Mouse (Mus musculus) intestine, embryonic 14.5 days (tissue): Measurements from ENCODE around the gene Cdc42bpa. TPM values are rescaled to one million over a fixed set of nuclear protein-coding genes. Genes with fewer than 3 reads are reported as not detected.

ENCODE experiments used
- ATAC-seq: fragments of 200-750 bp; cut with Nextera tagmentation; replicated peaks from 2 replicates; pipeline ENCODE4 v1.8.0; 2017; ENCODE audit warnings: low read depth, moderate number of reproducible peaks, moderate TSS enrichment, moderate library complexity; ENCODE audit not compliant: low FRiP score, low TSS enrichment
- DNase-seq: peaks from one replicate; pipeline ENCODE4 v3.0.0-alpha.2; 2018; ENCODE audit warnings: low spot score
- H3K27ac ChIP-seq: fragments of 300-500 bp; sonication (generic); 2 replicates; pipeline ENCODE4 v1.5.1; 2014; ENCODE audit warnings: low read depth, mild to moderate bottlenecking, control low read depth
- H3K27me3 ChIP-seq: fragments of 300-500 bp; sonication (generic); replicated peaks from 2 replicates; pipeline ENCODE4 v1.6.1; 2014; ENCODE audit warnings: low read length, control low read depth; ENCODE audit not compliant: control insufficient read depth, insufficient read depth
- H3K36me3 ChIP-seq: fragments of 300-500 bp; sonication (generic); 2 replicates; pipeline ENCODE4 v1.6.1; 2014; ENCODE audit warnings: low read length, control low read depth; ENCODE audit not compliant: control insufficient read depth, insufficient read depth
- H3K4me1 ChIP-seq: fragments of 300-500 bp; sonication (generic); replicated peaks from 2 replicates; pipeline ENCODE4 v1.6.1; 2014; ENCODE audit warnings: low read length, control low read depth, mixed read lengths; ENCODE audit not compliant: control insufficient read depth, insufficient read depth
- H3K4me2 ChIP-seq: fragments of 300-500 bp; sonication (generic); 2 replicates; pipeline ENCODE4 v1.6.1; 2014; ENCODE audit warnings: low read length
- H3K4me3 ChIP-seq: fragments of 300-500 bp; sonication (generic); 2 replicates; pipeline ENCODE4 v1.5.1; 2014; ENCODE audit warnings: low read depth, low read length, control low read depth, mixed read lengths
- H3K9ac ChIP-seq: fragments of 300-500 bp; sonication (generic); 2 replicates; pipeline ENCODE4 v1.6.1; 2014; ENCODE audit warnings: mild to moderate bottlenecking, low read length
- H3K9me3 ChIP-seq: fragments of 300-500 bp; sonication (generic); 2 replicates; pipeline ENCODE4 v1.6.1; 2016; ENCODE audit warnings: low read length, control low read depth; ENCODE audit not compliant: control insufficient read depth
- WGBS: fragments of 180-500 bp; shearing (Covaris S2); extraction: QIAGEN DNeasy Blood & Tissue Kit; methylation state at CpG from one replicate; pipeline ENCODE4 v1.1.7; 2014; 5-methylcytosine and 5-hydroxymethylcytosine counted together
- polyA plus RNA-seq: library from polyadenylated mRNA; unstranded; fragments of >200 nt; fragmentation: Nextera tagmentation; extraction: Ambion mirVana; gene quantifications from 2 replicates; pipeline ENCODE4 v1.2.1, GENCODE M21; 2014

Gene Cdc42bpa
- 14.1 and 15.4 TPM in 2 replicates for polyA plus RNA-seq

- ATAC-seq (peak; percentile 97), DNase-seq (peak; percentile 88)
- H3K36me3 ChIP-seq = no peaks in the 10 kb centered on the region
- peak within 1 kb of the TSS; percentile 94 for H3K9ac ChIP-seq
- H3K9me3 ChIP-seq = no peaks in the 10 kb centered on the region
- H3K27me3 ChIP-seq = no peaks in the 10 kb centered on the region
- H3K4me3 ChIP-seq = peak within 1 kb of the TSS; percentile 83
- H3K4me2 ChIP-seq = peak within 1 kb of the TSS; percentile 91
- peaks cover 19% of the 10 kb centered on the region for H3K4me1 ChIP-seq
- peak within 1 kb of the TSS; percentile 95 for H3K27ac ChIP-seq
- WGBS = under 1% methylated on average over 101 of the region's 128 CpGs
These were observed at the start of gene Cdc42bpa for GRCm38 (mm10) chr1:179959721-179960542. Gene Cdc42bpa, plus strand, starts transcription at chr1:179960472.

DNA sequence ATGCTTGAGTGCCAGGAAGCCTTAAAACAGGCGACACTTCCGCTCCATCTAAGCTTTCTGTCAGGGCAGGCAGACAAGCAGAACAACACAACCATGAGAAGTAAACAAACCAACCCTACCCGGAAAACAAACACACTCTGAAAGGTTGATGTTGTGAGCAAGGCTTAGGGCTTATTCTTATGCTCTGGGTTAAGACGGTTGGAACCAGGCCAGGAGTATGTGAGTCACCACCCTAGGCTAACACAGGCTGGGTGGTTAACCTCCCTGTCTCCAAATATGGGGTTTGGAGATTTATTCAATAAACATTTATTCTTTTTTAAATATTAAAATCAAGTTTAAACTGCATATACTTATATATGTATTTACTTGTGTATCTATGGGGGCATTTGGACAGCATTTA lies 46.8 kb upstream of the Cdc42bpa start:
- no peaks in the 10 kb centered on the region for H3K27me3 ChIP-seq
- H3K27ac ChIP-seq = no peak overlapping the region
- ATAC-seq (no peak), DNase-seq (no peak)
- H3K36me3 ChIP-seq = no peaks in the 10 kb centered on the region
- H3K9ac ChIP-seq = no peak overlapping the region
- WGBS = 67% methylated on average over 4 of the region's 4 CpGs
- H3K4me3 ChIP-seq = no peak overlapping the region
- H3K9me3 ChIP-seq = no peaks in the 10 kb centered on the region
- H3K4me2 ChIP-seq = no peak overlapping the region
- no peaks in the 10 kb centered on the region for H3K4me1 ChIP-seq

GRCm38 (mm10) chr1:179917036-179917435 lies 43.2 kb upstream of the Cdc42bpa start:
- no peaks in the 10 kb centered on the region for H3K36me3 ChIP-seq
- H3K27me3 ChIP-seq = no peaks in the 10 kb centered on the region
- no peak overlapping the region for H3K9ac ChIP-seq
- 57% methylated on average over 4 of the region's 4 CpGs for WGBS
- H3K4me3 ChIP-seq = no peak overlapping the region
- DNase-seq = no peak
- no peaks in the 10 kb centered on the region for H3K9me3 ChIP-seq
- no peak overlapping the region for H3K27ac ChIP-seq
- H3K4me1 ChIP-seq = no peaks in the 10 kb centered on the region
- ATAC-seq = no peak
- H3K4me2 ChIP-seq = no peak overlapping the region

DNA sequence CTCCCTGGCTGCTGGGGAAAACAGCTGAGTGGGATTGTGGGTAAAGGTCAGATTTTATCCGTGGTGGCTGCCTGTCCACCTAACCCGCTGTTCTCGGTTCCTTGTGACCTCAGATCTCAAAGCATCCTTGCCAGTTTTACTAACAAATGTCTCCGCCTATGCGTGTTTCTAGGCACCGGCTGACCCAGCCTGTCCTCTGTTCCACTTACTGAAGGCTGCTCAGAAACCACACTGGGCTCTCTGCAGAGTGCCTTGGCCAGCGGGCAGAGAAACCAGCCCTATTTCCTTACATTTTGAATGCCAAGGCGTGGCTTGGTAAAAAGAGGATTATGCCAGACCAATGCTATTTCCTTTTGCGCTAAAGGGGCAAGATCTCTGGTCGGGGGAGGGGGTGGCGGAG lies 42.8 kb upstream of the Cdc42bpa start:
- H3K4me2 ChIP-seq = no peak overlapping the region
- no peak for DNase-seq
- no peak overlapping the region for H3K9ac ChIP-seq
- H3K27ac ChIP-seq = no peak overlapping the region
- no peaks in the 10 kb centered on the region for H3K36me3 ChIP-seq
- H3K27me3 ChIP-seq = no peaks in the 10 kb centered on the region
- H3K9me3 ChIP-seq = no peaks in the 10 kb centered on the region
- no peak for ATAC-seq
- H3K4me3 ChIP-seq = no peak overlapping the region
- 75% methylated on average over 11 of the region's 11 CpGs for WGBS
- H3K4me1 ChIP-seq = no peaks in the 10 kb centered on the region

DNA sequence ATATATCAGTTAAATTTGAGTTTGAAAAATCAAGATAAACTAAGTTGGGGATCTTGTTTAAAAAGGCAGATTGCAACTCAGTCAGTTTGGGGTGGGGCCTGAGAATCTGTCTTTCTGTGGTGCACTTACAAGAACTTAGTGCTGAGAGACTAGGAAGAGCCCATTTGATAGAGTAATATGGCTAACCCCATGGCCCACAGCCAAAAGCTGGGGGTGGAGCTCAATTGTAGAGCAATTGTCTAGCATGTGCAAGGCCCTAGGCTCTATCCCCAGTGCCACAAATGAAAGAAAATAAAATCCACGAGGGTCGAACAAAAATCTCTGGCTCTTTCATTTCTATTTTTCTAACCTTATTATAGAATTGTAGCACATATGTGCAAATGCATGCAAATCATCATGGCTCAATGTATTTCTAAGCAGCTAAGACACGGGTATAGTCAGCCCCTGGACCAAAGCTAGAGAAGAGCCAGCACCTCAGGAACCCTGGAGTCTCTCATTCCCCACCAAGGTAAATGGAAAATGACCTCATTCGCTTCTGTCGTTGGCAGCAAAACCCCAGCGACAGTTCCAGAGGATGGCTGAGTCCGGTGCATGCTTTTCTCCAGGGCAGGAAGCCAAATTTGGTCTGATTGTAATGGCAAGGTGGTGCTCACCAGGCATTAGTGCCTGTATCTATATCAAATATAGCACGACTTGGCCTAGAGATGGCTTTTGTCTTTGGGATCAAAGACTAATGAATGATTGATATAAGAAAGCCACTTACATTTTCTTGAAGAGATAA lies 40.4 kb upstream of the Cdc42bpa start:
- Histone ChIP-seq H3K9me3 (no peaks in the 10 kb centered on the region), H3K4me3 (no peak overlapping the region), H3K36me3 (no peaks in the 10 kb centered on the region), H3K4me1 (no peaks in the 10 kb centered on the region; the same call in 1 of the 2 replicates), H3K9ac (no peak overlapping the region), H3K4me2 (no peak overlapping the region), H3K27ac (no peak overlapping the region), H3K27me3 (no peaks in the 10 kb centered on the region)
- 84% methylated on average over 8 of the region's 8 CpGs for WGBS
- no peak for ATAC-seq
- DNase-seq = no peak

- Histone ChIP-seq H3K4me3 (no peak overlapping the region), H3K36me3 (no peaks in the 10 kb centered on the region), H3K27ac (no peak overlapping the region), H3K4me2 (no peak overlapping the region), H3K9me3 (no peaks in the 10 kb centered on the region), H3K9ac (no peak overlapping the region), H3K4me1 (no peaks in the 10 kb centered on the region; the same call in 1 of the 2 replicates), H3K27me3 (no peaks in the 10 kb centered on the region)
- DNase-seq (no peak), ATAC-seq (no peak)
- 46% methylated on average over 10 of the region's 10 CpGs for whole genome bisulfite sequencing
These were observed 36.4 kb upstream of the Cdc42bpa start for GRCm38 (mm10) chr1:179923661-179924405.

- H3K27me3 ChIP-seq = no peaks in the 10 kb centered on the region
- no peaks in the 10 kb centered on the region for H3K9me3 ChIP-seq
- H3K4me3 ChIP-seq = no peak overlapping the region
- H3K4me1 ChIP-seq = no peaks in the 10 kb centered on the region; the same call in 1 of the 2 replicates
- no peak overlapping the region for H3K9ac ChIP-seq
- H3K36me3 ChIP-seq = no peaks in the 10 kb centered on the region
- H3K4me2 ChIP-seq = no peak overlapping the region
- 74% methylated on average over 6 of the region's 6 CpGs for WGBS
- H3K27ac ChIP-seq = no peak overlapping the region
- DNase-seq = no peak
- no peak for ATAC-seq
These were observed 34.0 kb upstream of the Cdc42bpa start for GRCm38 (mm10) chr1:179926240-179926639.

DNA sequence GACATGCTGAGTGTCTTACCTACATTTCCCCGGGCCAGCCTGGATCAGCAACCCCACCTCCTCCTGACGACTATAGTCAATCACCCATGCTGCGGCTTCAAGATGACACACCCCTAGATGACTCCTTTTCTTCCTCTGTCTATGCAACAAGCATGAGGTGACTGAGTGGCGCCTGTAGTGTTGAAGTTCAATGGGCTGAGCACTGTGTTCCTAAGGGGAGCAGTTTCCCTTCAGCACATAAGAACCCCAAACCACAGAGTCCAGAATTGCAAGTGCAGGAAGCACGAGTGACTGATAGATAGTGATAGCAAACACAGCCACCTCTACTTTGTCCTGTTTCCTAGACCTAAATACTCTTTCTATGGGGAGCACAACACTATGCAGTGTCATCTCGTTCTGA lies 33.2 kb upstream of the Cdc42bpa start:
- ATAC-seq (no peak), DNase-seq (no peak)
- H3K4me1 ChIP-seq = no peaks in the 10 kb centered on the region; the same call in 1 of the 2 replicates
- no peaks in the 10 kb centered on the region for H3K9me3 ChIP-seq
- H3K27me3 ChIP-seq = no peaks in the 10 kb centered on the region
- no peak overlapping the region for H3K9ac ChIP-seq
- WGBS = 81% methylated on average over 6 of the region's 6 CpGs
- no peak overlapping the region for H3K27ac ChIP-seq
- no peaks in the 10 kb centered on the region for H3K36me3 ChIP-seq
- H3K4me3 ChIP-seq = no peak overlapping the region
- H3K4me2 ChIP-seq = no peak overlapping the region
